Mouse (Mus musculus) liver, embryonic 12.5 days (tissue): Measurements from ENCODE around the gene Ppp2r5b. TPM values are rescaled to one million over a fixed set of nuclear protein-coding genes. Genes with fewer than 3 reads are reported as not detected.
A peak's percentile ranks its signal among the peaks of the same experiment; 100 is the strongest.

Experiments used
- ATAC-seq: fragments of 200-750 bp; cut with Nextera tagmentation; 2 replicates; pipeline ENCODE4 v1.8.0; 2017; ENCODE audit warnings: moderate number of reproducible peaks, mild to moderate bottlenecking, moderate library complexity
- H3K27ac ChIP-seq: fragments of 300-500 bp; sonication (generic); 2 replicates; pipeline ENCODE4 v1.5.1; 2016; ENCODE audit warnings: mild to moderate bottlenecking
- H3K27me3 ChIP-seq: fragments of 300-500 bp; sonication (generic); replicated peaks from 2 replicates; pipeline ENCODE4 v1.6.1; 2016; ENCODE audit warnings: mild to moderate bottlenecking, moderate library complexity
- H3K36me3 ChIP-seq: fragments of 300-500 bp; sonication (generic); 2 replicates; pipeline ENCODE4 v1.6.1; 2016; ENCODE audit warnings: mild to moderate bottlenecking, moderate library complexity
- H3K4me1 ChIP-seq: fragments of 300-500 bp; sonication (generic); 2 replicates; pipeline ENCODE4 v1.6.1; 2016
- H3K4me2 ChIP-seq: fragments of 300-500 bp; sonication (generic); 2 replicates; pipeline ENCODE4 v1.6.1; 2016; ENCODE audit warnings: mild to moderate bottlenecking, moderate library complexity
- H3K4me3 ChIP-seq: fragments of 300-500 bp; sonication (generic); 2 replicates; pipeline ENCODE4 v1.5.1; 2016; ENCODE audit warnings: mild to moderate bottlenecking, moderate library complexity
- H3K9ac ChIP-seq: fragments of 300-500 bp; sonication (generic); 2 replicates; pipeline ENCODE4 v1.6.1; 2016; ENCODE audit warnings: mild to moderate bottlenecking, moderate library complexity
- H3K9me3 ChIP-seq: fragments of 300-500 bp; sonication (generic); replicated peaks from 2 replicates; pipeline ENCODE4 v1.6.1; 2016; ENCODE audit warnings: mild to moderate bottlenecking, moderate library complexity
- WGBS: fragments of 180-500 bp; shearing (Covaris S2); methylation state at CpG from one replicate; pipeline ENCODE4 v1.1.7; 2016; ENCODE audit not compliant: insufficient replicate concordance; 5-methylcytosine and 5-hydroxymethylcytosine counted together
- polyA plus RNA-seq: library from polyadenylated mRNA; unstranded; fragments of >200 nt; fragmentation: Nextera tagmentation; extraction: Ambion mirVana; gene quantifications from 2 replicates; pipeline ENCODE4 v1.2.1, GENCODE M21; 2016

Ppp2r5b gene
- polyA plus RNA-seq: 6.4 TPM in 2 replicates

DNA sequence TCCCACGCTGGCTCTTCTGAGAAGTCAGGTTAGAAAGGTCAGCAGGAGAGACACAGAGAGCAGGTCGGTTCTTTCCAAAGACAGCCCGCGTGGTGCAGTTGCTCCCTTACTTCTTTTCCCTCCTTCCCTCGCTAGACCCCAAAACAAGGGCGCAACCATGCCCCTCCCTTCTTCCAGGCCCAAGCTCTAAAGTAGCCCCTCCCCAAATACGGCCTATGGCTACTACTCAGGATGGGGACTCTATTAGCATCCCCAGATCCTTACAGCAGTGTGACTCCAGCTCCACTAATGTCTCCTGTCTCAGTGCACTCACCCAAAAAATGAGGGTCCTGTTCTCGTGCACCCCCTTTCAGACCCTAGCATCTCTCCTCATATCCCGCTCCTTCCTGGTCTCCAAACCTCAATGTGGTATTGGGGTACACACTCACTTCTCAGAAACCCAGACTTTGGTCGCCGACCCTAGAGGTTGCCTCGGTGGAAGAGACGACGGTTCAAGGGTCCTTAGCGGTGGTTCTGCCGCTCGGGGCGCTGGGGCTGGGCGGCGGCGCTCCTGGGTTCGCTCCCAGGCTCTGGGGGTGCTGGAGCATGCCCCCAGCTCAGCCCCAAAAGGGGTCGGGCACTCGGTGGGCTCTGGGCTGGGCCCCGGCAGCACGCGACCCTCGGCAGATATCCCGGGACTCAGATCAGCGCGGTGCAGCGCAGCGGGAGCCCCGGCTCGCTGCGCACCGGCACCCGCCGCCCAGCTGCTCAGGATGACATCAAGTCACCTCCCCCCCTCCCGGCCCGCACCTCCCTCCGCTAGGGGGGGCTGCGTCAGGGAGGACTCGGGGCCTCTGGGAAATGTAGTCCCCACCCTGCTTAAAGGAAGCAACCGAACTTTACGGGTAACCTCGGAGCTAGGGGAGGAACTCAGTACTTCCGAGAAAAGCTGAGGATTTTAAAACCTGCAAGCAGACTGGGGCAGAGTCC lies at the start of gene Ppp2r5b:
TSS of gene Ppp2r5b (minus strand) at position 789 of the 969 bp plus-strand sequence.
- Histone ChIP-seq H3K4me2 (peak within 1 kb of the TSS; percentile 93), H3K36me3 (peaks cover 17% of the 10 kb centered on the region), H3K27ac (peak within 1 kb of the TSS; percentile 96), H3K9ac (peak within 1 kb of the TSS; percentile 83), H3K4me3 (peak within 1 kb of the TSS; percentile 72), H3K27me3 (0 out of 2 replicates have a peak, but pooled peaks cover 7% of the 10 kb centered on the region), H3K9me3 (no peaks in the 10 kb centered on the region), H3K4me1 (peaks cover 56% of the 10 kb centered on the region)
- ATAC-seq: peak; percentile 88
- WGBS: 7% methylated on average over 48 of the region's 48 CpGs

DNA sequence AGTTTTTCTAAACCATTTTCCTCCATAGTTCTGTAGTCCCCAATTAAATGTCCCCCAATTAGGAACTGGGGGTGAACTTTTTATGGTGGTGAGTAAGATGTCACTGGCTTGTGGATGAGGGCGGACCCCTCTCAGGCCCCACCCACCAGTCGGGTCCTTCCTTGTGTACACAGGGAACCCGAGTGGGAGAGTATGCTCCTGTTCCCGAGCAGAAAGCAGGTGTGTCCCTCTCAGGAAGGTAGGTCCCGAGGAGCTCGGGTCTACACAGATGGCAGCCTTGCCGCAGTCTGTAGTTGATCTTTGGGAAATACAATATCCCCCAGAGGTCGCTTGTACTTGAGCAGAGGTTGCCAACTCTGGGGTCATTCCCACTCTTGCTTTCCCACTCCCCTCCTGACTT lies 49.6 kb upstream of the Ppp2r5b start:
- Histone ChIP-seq H3K4me2 (peak overlapping the region; percentile 70), H3K27me3 (no peaks in the 10 kb centered on the region), H3K9me3 (no peaks in the 10 kb centered on the region), H3K4me3 (peak overlapping the region; percentile 37), H3K27ac (peak overlapping the region; percentile 98), H3K9ac (peak overlapping the region; percentile 71), H3K36me3 (peaks cover 96% of the 10 kb centered on the region), H3K4me1 (peaks cover 100% of the 10 kb centered on the region)
- WGBS: 22% methylated on average over 8 of the region's 8 CpGs
- ATAC-seq: peak; percentile 29; the same call in 1 of the 2 replicates

DNA sequence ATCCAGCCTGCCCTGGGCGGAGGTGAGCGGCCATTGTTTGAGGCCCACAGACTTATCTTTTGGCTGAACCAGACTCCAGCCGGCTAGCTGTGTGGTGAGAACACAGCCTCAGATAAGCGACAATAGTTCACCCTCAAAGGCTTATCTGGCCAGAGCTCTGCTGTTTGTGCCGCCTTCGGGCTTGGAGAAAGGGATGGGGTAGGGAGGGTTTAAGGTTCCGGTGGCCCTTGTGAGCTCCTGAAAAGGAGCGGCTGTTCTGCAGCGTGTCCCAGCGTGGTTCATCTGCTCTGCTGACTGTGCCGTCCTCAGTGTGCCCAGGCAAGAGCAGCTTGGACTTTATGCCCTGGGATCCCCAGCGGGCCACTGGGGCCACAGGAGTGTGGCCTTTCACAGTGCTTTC lies 48.8 kb upstream of the Ppp2r5b start:
- Histone ChIP-seq H3K4me2 (peak overlapping the region; percentile 70), H3K27me3 (no peaks in the 10 kb centered on the region), H3K4me3 (peak overlapping the region; percentile 37), H3K27ac (peak overlapping the region; percentile 98), H3K4me1 (peaks cover 100% of the 10 kb centered on the region), H3K9me3 (no peaks in the 10 kb centered on the region), H3K36me3 (peaks cover 95% of the 10 kb centered on the region), H3K9ac (peak overlapping the region; percentile 71)
- ATAC-seq: peak; percentile 80
- WGBS: 10% methylated on average over 12 of the region's 12 CpGs

DNA sequence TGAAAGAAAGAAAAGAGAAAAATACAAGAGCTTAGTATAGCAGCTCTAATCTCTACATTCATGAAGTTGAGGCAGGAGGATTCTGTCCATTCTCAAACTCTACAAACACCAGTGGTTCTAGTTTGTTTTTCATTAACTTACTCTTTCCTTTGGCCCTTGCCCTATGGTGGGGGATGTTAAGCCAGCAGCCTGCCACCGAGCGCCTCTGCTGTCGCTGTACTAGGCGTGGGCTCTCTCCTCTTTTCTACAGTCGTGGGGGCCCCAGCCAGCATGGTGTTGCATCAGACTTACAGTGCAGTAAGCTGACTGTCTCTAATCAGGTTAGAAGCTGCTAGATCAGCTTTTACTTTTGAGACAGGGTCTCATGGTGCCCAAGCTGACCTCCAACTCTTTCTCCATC lies 47.3 kb upstream of the Ppp2r5b start:
- 25% methylated on average over 5 of the region's 5 CpGs for WGBS
- Histone ChIP-seq H3K4me2 (peak overlapping the region; percentile 70), H3K9me3 (no peaks in the 10 kb centered on the region), H3K9ac (peak overlapping the region; percentile 71), H3K27me3 (no peaks in the 10 kb centered on the region), H3K4me1 (peaks cover 100% of the 10 kb centered on the region), H3K27ac (peak overlapping the region; percentile 98), H3K4me3 (0 out of 2 replicates have a peak overlapping the region, but pooled peaks have one; percentile 1), H3K36me3 (peaks cover 91% of the 10 kb centered on the region)
- ATAC-seq: 0 out of 2 replicates have a peak, but pooled peaks have one; percentile 19

DNA sequence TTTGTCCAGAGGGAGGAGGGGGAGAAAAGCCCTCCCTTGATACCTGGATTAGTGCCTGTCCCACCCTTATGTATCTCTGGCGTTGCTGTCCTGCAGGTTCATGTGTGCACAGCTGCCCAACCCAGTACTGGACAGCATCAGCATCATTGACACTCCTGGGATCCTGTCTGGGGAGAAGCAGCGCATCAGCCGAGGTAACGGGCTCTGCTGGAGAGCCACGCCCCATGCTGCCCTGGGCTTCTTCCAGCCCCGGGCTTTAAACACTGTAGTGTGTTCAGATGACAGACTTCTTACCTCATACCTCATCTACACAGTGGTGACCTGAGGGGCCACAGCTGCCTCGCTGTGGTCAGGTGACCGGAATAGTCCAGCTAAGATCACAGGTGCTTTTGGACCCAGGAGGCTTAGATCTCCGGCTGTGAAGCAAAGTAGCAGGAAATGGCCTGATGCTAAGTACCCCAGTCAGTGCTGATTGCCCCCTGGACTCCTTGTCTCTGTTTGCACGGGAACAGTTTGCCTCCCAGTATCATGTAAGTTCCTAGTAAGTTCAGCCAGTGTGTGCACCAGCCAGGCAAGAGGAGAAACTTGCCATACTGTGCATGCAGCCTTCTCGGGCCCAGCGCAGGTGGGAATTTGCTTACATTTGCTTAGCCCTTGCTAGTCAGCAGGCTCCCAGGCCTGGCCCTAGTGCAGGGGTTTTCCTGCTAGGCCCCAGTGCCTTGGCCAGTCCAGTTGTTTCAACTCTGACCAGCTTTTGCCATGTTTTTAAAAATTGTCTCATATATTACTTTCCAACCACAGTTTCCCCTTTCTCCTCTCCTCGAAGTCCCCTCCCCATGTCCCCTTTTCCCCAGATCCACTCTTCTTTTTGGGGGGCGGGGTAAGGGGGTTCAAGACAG lies 45.7 kb upstream of the Ppp2r5b start:
- Histone ChIP-seq H3K9ac (peak overlapping the region; percentile 92; the same call in 1 of the 2 replicates), H3K27ac (peak overlapping the region; percentile 98), H3K4me2 (peak overlapping the region; percentile 93), H3K9me3 (no peaks in the 10 kb centered on the region), H3K27me3 (no peaks in the 10 kb centered on the region), H3K4me3 (no peak overlapping the region), H3K4me1 (peaks cover 91% of the 10 kb centered on the region), H3K36me3 (peaks cover 74% of the 10 kb centered on the region)
- WGBS: 72% methylated on average over 14 of the region's 14 CpGs
- no peak for ATAC-seq

DNA sequence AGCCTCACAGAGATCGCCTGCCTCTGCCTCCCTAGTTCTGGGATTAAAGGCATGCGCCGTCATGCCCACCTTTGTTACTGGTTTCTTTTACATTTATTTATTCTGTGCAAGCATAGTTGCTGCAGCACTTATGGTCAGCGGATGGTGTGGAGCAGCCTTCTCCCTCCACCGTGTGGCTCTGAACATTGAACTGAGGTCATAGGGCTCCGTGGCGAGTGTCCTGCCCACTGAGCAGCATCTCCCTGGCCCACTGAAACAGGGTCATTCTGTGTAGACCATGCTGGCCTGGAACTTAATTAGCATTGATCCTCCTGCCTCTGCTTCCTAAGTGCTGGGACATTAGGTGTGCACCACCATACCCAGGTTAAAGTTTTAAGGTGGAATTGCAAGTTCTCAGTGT lies 44.9 kb upstream of the Ppp2r5b start:
- no peak for ATAC-seq
- Histone ChIP-seq H3K4me1 (peaks cover 89% of the 10 kb centered on the region), H3K36me3 (peaks cover 66% of the 10 kb centered on the region), H3K27me3 (no peaks in the 10 kb centered on the region), H3K9me3 (no peaks in the 10 kb centered on the region), H3K4me2 (peak overlapping the region; percentile 93), H3K4me3 (0 out of 2 replicates have a peak overlapping the region, but pooled peaks have one; percentile 89), H3K9ac (peak overlapping the region; percentile 92; the same call in 1 of the 2 replicates), H3K27ac (peak overlapping the region; percentile 98)
- 78% methylated on average over 7 of the region's 7 CpGs for WGBS

DNA sequence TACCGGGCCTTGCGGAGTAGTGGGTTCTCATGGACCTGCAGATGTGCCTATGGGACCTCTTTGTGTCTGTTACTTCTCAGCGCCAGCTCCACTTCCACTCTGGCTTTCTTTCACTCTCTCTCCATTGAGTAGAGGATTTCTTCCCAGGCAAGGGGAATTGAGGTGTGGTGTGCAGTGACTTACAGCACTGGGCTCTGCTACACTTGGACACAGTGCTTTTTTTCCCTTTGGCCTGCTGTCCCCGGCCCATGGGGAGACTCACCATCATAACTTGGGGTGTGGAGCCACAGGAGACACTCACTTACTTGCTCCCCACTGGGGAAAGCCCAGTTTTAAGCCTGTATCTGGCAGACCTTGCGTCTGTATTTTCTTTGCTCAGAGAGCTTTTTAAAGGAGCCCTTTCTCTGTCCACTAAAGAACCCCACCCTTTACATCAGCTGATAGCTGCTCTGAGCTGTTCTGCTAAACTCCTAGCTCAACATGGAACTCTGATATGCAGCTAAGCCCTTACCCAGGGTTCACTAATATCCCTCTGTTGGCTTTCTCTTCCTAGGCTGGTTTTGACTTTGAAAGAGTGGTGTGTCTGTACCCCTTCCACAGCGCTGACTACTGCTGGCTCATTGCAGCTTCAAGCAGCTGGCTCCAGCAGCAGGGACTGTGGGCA lies 43.9 kb upstream of the Ppp2r5b start:
- Histone ChIP-seq H3K27ac (peak overlapping the region; percentile 98), H3K4me1 (peaks cover 89% of the 10 kb centered on the region), H3K9me3 (no peaks in the 10 kb centered on the region), H3K36me3 (peaks cover 57% of the 10 kb centered on the region), H3K9ac (peak overlapping the region; percentile 92), H3K4me2 (peak overlapping the region; percentile 93), H3K4me3 (peak overlapping the region; percentile 89), H3K27me3 (no peaks in the 10 kb centered on the region)
- 79% methylated on average over 6 of the region's 6 CpGs for WGBS
- no peak for ATAC-seq

DNA sequence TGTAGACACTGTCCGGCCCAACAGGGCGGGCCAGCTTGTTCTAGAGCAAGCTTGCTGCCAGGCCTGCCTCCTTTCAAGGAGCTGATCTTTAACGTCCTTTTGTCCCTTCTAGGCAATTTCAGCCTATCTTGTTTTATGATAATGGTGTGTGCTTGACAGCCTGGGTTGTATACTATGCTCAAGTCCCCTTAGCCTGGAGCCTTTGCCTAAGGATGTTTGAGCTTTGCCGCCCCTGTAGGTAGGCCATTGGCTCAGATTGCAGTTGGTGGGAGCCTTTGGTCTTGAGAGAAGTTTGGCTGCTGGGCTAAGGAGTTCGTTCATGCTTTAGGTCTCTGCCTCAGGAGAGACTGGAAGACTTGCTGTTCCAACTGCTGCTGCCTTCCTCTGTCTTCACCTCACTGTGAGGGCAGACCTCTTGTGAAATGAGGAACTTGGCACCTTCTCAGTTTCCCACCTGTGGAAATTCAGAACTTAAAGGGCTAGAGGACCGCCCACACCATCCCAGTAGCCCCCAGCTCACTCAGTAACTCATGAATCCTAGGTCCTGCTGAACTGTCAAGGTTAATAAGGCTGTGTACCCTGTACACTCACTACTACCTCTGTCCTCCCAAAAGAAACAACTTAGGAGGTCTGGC lies 42.9 kb upstream of the Ppp2r5b start:
- H3K27me3 ChIP-seq: no peaks in the 10 kb centered on the region
- peak overlapping the region; percentile 92 for H3K9ac ChIP-seq
- WGBS: 43% methylated on average over 6 of the region's 6 CpGs
- H3K9me3 ChIP-seq: no peaks in the 10 kb centered on the region
- peak overlapping the region; percentile 98 for H3K27ac ChIP-seq
- H3K4me2 ChIP-seq: peak overlapping the region; percentile 93
- H3K36me3 ChIP-seq: peaks cover 49% of the 10 kb centered on the region
- peaks cover 87% of the 10 kb centered on the region for H3K4me1 ChIP-seq
- peak overlapping the region; percentile 89 for H3K4me3 ChIP-seq
- no peak for ATAC-seq

DNA sequence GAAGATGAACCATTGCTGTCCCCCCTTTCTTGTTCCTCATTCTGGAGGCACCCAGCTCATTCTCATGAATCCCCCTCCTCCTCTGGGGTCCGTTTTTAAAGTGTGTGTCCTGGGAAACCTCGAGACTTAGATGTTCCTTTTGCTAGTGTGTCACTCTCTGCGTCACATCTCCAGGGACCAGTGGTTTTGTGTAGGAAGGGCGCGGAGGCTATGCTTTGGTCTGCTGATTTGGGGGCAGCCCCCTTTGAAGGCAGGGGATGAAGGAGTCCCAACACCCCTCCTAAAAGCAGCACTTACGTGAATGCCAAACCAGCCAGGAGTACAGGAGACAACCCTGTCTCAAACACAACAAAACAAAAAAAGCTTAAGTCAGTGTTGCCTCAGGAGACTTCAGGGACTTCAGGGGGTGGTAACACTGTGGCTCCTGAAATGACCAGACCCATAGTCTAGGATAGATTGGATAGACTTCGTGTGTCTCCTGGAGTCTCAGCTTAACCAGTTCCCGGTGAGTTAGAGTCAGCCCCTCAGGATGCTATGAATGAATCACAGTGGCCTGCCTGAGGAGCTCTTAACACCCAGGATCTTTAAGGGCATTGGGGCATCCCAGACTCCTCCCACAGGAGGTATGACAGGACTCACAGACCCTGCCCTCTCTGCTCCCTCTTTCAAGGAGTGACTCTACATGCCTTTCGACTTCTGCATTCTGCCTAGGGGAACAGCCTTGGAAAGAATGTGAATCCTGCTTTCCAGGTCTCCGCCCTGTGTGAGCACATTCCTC lies 42.2 kb upstream of the Ppp2r5b start:
- H3K9me3 ChIP-seq: no peaks in the 10 kb centered on the region
- 7% methylated on average over 10 of the region's 10 CpGs for WGBS
- peak overlapping the region; percentile 93 for H3K4me2 ChIP-seq
- peaks cover 82% of the 10 kb centered on the region for H3K4me1 ChIP-seq
- H3K9ac ChIP-seq: peak overlapping the region; percentile 92
- no peaks in the 10 kb centered on the region for H3K27me3 ChIP-seq
- peak overlapping the region; percentile 89 for H3K4me3 ChIP-seq
- ATAC-seq: peak; percentile 44
- H3K36me3 ChIP-seq: peaks cover 42% of the 10 kb centered on the region
- peak overlapping the region; percentile 98 for H3K27ac ChIP-seq
